Mouse (Mus musculus) kidney, adult 2 months (tissue): ENCODE data around the gene Cyp4f39. TPM values are rescaled to one million over a fixed set of nuclear protein-coding genes. Genes with fewer than 3 reads are reported as not detected.
A peak's percentile ranks its signal among the peaks of the same experiment; 100 is the strongest.

Experiments used
- DNase-seq: peaks from one replicate; pipeline ENCODE4 v3.0.0; 2021
- H3K27ac ChIP-seq: fragments of 200-500 bp; 2 replicates; pipeline ENCODE4 v1.5.1; 2012; ENCODE audit warnings: low read depth, low read length, control low read depth, inconsistent platforms; ENCODE audit not compliant: insufficient read depth
- H3K27me3 ChIP-seq: fragments of 200-500 bp; replicated peaks from 2 replicates; pipeline ENCODE4 v1.6.1; 2012; ENCODE audit warnings: mild to moderate bottlenecking, moderate library complexity, low read length, inconsistent platforms; ENCODE audit not compliant: control insufficient read depth, insufficient read depth
- H3K36me3 ChIP-seq: fragments of 200-500 bp; 2 replicates; pipeline ENCODE4 v1.6.1; 2012; ENCODE audit warnings: mild to moderate bottlenecking, moderate library complexity, low read length, inconsistent platforms; ENCODE audit not compliant: control insufficient read depth, insufficient read depth
- H3K4me1 ChIP-seq: fragments of 200-500 bp; 2 replicates; pipeline ENCODE4 v1.6.1; 2011; ENCODE audit warnings: low read length; ENCODE audit not compliant: control insufficient read depth, insufficient read depth
- H3K4me3 ChIP-seq: fragments of 200-500 bp; 2 replicates; pipeline ENCODE4 v1.5.1; 2011; ENCODE audit warnings: mild to moderate bottlenecking, low read depth, low read length, control low read depth; ENCODE audit not compliant: insufficient read depth
- CTCF ChIP-seq: fragments of 200-500 bp; conservative IDR thresholded peaks from 2 replicates; pipeline ENCODE4 v1.5.1; 2011; ENCODE audit warnings: low read depth, mild to moderate bottlenecking, control low read depth, low read length, moderate library complexity, mixed read lengths; ENCODE audit not compliant: insufficient read depth, insufficient read length
- POLR2A ChIP-seq: fragments of 200-500 bp; IDR thresholded peaks from one replicate; pipeline ENCODE4 v1.6.1; 2011; ENCODE audit warnings: low read depth, low read length, control low read depth
- WGBS: fragments of 180-500 bp; shearing (Covaris S2); methylation state at CpG from one replicate; pipeline ENCODE4 v1.1.7; 2018; 5-methylcytosine and 5-hydroxymethylcytosine counted together
- polyA plus RNA-seq: library from polyadenylated mRNA; depleted of rRNA; stranded (reverse); fragments of >200 nt; gene quantifications from 2 replicates; pipeline ENCODE4 v1.2.3, GENCODE M21; 2012

Gene Cyp4f39
- polyA plus RNA-seq, 1 experiment, result 1.0 TPM

DNA sequence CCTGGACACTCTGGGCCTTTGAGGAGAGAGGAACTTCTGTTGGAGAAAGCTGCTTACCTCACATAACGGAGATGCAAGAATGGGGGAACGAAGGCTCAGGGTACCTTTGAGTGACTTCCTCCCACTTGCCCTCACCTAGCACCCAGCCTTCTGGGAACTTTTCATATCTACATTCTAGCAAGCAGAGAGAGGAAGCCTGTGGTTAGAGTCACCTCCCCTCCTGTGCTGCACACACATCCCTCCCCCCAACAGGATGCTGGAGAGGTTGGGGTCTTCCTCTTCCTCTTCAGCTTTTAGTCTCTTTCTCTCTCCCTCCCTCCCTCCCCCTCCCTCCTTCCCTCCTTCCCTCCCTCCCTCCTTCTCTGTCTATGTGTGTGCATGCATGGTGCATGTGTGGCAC lies 28.5 kb upstream of the Cyp4f39 start, which contains the start of gene Pglyrp2:
Gene Pglyrp2 (minus strand): TSS at position 134 of the 400 bp plus-strand sequence.
- H3K4me3 ChIP-seq, result no peak within 1 kb of the TSS
- 66% methylated on average over 2 of the region's 2 CpGs for WGBS
- TF ChIP-seq POLR2A (no peak), CTCF (no peak)
- no peaks in the 10 kb centered on the region for H3K36me3 ChIP-seq
- no peaks in the 10 kb centered on the region for H3K4me1 ChIP-seq
- DNase-seq, result no peak
- H3K27me3 ChIP-seq, result no peaks in the 10 kb centered on the region
- no peak within 1 kb of the TSS for H3K27ac ChIP-seq

- H3K4me1 ChIP-seq, result no peaks in the 10 kb centered on the region
- H3K36me3 ChIP-seq, result no peaks in the 10 kb centered on the region
- no peak overlapping the region for H3K27ac ChIP-seq
- no peak overlapping the region for H3K4me3 ChIP-seq
- DNase-seq, result no peak
- no peak for TF ChIP-seq POLR2A
- no peak for TF ChIP-seq CTCF
- no peaks in the 10 kb centered on the region for H3K27me3 ChIP-seq
These were observed 25.9 kb upstream of the Cyp4f39 start for GRCm38 (mm10) chr17:32426610-32427009.

- no peaks in the 10 kb centered on the region for H3K4me1 ChIP-seq
- H3K4me3 ChIP-seq, result no peak overlapping the region
- no peak overlapping the region for H3K27ac ChIP-seq
- WGBS, result 58% methylated on average over 3 of the region's 3 CpGs
- H3K27me3 ChIP-seq, result no peaks in the 10 kb centered on the region
- H3K36me3 ChIP-seq, result no peaks in the 10 kb centered on the region
- TF ChIP-seq CTCF, result peak; percentile 40
- no peak for TF ChIP-seq POLR2A
- DNase-seq, result peak; percentile 33
These were observed 20.6 kb upstream of the Cyp4f39 start for GRCm38 (mm10) chr17:32431972-32432371.

- Histone ChIP-seq H3K36me3 (no peaks in the 10 kb centered on the region), H3K4me3 (no peak overlapping the region), H3K4me1 (no peaks in the 10 kb centered on the region), H3K27me3 (no peaks in the 10 kb centered on the region), H3K27ac (no peak overlapping the region)
- TF ChIP-seq CTCF, result no peak
- TF ChIP-seq POLR2A, result no peak
- 39% methylated on average over 4 of the region's 4 CpGs for WGBS
- no peak for DNase-seq
These were observed 18.2 kb upstream of the Cyp4f39 start for GRCm38 (mm10) chr17:32434324-32434723.

- Histone ChIP-seq H3K27me3 (no peaks in the 10 kb centered on the region), H3K4me1 (no peaks in the 10 kb centered on the region), H3K4me3 (no peak overlapping the region), H3K27ac (no peak overlapping the region), H3K36me3 (no peaks in the 10 kb centered on the region)
- TF ChIP-seq CTCF, result no peak
- TF ChIP-seq POLR2A, result no peak
- WGBS, result 49% methylated on average over 5 of the region's 5 CpGs
- peak; percentile 22 for DNase-seq
These were observed 17.4 kb upstream of the Cyp4f39 start for GRCm38 (mm10) chr17:32435151-32435550.

DNA sequence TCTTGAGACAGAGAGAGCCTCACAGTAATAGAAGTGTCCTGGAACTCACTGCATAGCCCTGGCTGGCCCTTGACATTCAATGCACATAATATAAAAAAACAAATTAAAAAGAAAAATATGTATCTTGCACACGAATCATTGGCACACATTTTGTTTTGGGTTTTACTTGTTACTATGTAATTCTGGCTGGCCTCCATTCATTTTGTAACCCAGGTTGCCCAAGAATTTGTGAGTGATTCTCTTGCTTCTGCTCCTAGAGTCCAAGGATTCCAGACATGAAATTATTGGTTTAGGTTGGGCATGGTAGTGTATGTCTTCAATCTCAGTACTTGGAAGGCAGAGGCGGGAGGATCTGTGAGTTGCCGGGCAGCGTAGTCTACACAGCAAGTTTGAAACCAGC lies 15.4 kb upstream of the Cyp4f39 start:
- WGBS, result 87% methylated on average over 4 of the region's 4 CpGs
- no peaks in the 10 kb centered on the region for H3K27me3 ChIP-seq
- DNase-seq, result no peak
- H3K4me3 ChIP-seq, result no peak overlapping the region
- no peak for TF ChIP-seq CTCF
- no peak for TF ChIP-seq POLR2A
- no peaks in the 10 kb centered on the region for H3K36me3 ChIP-seq
- no peaks in the 10 kb centered on the region for H3K4me1 ChIP-seq
- H3K27ac ChIP-seq, result no peak overlapping the region

- Histone ChIP-seq H3K36me3 (no peaks in the 10 kb centered on the region), H3K27ac (no peak overlapping the region), H3K4me1 (no peaks in the 10 kb centered on the region), H3K27me3 (no peaks in the 10 kb centered on the region), H3K4me3 (no peak overlapping the region)
- 76% methylated on average over 6 of the region's 6 CpGs for WGBS
- TF ChIP-seq POLR2A (no peak), CTCF (no peak)
- no peak for DNase-seq
These were observed 9.3 kb upstream of the Cyp4f39 start for GRCm38 (mm10) chr17:32443245-32443644.

DNA sequence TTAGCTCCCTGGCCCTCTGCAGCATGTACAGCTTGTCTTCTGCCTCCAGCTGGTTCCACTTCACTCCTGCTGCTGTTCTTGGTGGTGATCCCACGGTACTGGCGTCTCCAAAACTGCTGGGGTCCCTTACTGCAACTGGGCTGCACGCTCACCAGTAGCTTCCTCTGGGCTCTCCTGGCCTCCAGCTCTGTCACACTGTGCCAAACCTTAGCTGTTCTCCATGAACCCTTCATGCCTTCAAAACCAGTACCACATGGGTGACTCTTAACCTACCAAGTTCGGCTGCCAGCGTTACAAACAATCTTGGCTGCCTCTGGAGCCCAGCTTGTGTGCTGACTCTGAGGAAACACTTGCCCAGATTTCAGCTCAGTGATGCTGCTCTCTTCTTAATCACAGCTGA lies 7.5 kb upstream of the Cyp4f39 start:
- Histone ChIP-seq H3K4me1 (no peaks in the 10 kb centered on the region), H3K27ac (no peak overlapping the region), H3K27me3 (no peaks in the 10 kb centered on the region), H3K4me3 (no peak overlapping the region), H3K36me3 (no peaks in the 10 kb centered on the region)
- TF ChIP-seq POLR2A, result no peak
- TF ChIP-seq CTCF, result no peak
- DNase-seq, result no peak
- 78% methylated on average over 5 of the region's 5 CpGs for WGBS
